Mouse (Mus musculus) erythroblast, embryonic 14.5 days (primary cell): Measurements from ENCODE around the gene Cst13.

ENCODE experiments used
- GATA1 ChIP-seq: IDR thresholded peaks from 2 replicates; pipeline ENCODE4 v1.6.1; 2012; ENCODE audit warnings: low read length, inconsistent platforms, mixed read lengths
- TAL1 ChIP-seq: IDR thresholded peaks from 3 replicates; pipeline ENCODE4 v1.6.1; 2012; ENCODE audit warnings: low read length, inconsistent platforms, mixed read lengths

GRCm38 (mm10) chr2:148861693-148862092 is 41.8 kb downstream of the Cst13 start:
- TF ChIP-seq GATA1 (no peak), TAL1 (no peak)
